Mouse (Mus musculus) spleen, postnatal 4 days (tissue): ENCODE measurements at regions not wholly inside any gene's neighbourhood (a gene's known extent, or its start where the extent isn't known, plus 50 kb on each side); places are given as distances from the start of the nearest gene placed in this dataset.
A peak's percentile ranks its signal among the peaks of the same experiment; 100 is the strongest.

ENCODE experiments used
- DNase-seq, 2 experiments: peaks; one replicate each; pipeline ENCODE4 v3.0.0; 2022; ENCODE audit warnings: low spot score in 2 of 2

DNA sequence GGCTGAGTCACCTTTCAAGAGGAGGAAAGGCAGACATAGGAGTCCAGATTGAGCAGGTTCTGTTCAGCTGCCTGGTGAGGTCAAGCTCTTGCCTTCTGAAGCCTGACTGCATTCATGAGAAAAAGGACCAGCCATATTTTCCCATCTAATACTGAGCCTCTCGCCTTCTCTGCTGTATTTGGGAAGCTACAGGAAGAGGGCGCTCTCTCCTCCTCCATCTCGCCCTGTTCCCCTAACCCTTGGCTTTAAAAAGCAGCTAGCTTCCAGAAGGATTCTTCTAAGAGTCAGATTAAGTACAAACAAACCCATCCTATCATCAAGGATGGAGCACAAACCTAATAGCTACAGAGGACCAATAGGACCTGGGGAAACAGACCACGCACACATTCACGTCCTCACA, 98.3 kb downstream of the Foxb1 start:
- no peak for DNase-seq

GRCm38 (mm10) chr9:69658276-69658675, 102.5 kb downstream of the Foxb1 start:
- no peak for DNase-seq

GRCm38 (mm10) chr9:69656053-69656452, 104.7 kb downstream of the Foxb1 start:
- DNase-seq = no peak

DNA sequence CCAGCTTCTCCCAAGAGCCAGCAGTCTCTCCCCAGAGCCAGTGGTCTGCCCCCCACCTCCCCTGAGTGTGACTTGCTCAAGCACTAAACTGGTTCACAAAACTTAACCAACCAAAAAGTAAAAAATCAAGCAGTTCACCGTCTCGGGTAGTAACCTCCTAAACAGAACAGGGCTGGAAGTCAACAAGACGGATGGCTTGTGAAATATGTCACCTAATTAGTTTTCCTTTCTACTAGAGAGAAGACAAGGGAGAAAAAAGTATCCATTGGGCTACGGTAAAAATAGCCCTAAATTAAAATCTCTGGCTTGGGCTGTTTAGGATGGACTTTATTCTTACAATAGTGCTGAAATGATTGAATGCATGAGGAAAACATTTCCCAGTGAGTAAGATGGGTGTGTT, 108.6 kb downstream of the Foxb1 start:
- no peak for DNase-seq

DNA sequence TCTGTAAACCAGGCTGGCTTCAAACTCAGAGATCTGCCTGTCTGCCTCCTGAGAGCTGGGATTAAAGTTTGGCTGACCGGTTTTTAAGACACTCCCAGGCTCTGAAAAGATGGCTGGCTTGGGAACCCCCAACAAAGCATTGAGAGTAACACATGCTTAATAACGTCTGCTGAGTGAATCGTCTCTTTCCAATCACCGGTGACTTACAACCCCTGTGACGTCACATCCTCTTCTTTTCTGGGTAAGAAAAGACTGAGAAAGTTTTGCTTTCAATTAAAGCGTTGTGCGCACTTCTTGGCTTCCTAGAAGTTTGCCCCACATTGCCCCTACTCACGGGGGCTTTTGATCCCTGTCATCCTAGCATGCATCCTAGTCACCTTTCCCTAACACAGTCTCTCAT, 109.1 kb downstream of the Foxb1 start:
- no peak for DNase-seq

DNA sequence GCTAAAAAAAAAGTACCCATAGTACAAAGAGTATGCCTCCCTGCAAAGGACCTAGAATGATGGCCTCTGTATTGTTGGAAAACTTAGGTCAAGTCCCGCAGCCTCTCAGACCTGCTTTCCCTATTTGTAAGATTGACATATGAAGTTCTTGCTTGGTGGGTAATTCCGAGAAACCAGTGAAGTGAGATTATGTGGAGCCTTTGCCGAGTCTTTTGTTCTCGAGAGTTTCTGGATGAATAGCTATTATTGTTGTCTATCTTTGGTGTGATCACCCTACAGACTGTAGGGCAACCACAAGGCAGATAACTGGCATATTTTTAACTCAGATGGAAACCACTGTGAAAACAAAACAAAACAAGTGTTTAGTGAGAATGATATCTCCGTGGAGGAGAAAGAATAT, 118.1 kb downstream of the Foxb1 start:
- no peak for DNase-seq

GRCm38 (mm10) chr9:69623312-69623711, 137.4 kb downstream of the Foxb1 start:
- peak; percentile 36 to 84 for DNase-seq

GRCm38 (mm10) chr9:69621006-69621405, 139.7 kb downstream of the Foxb1 start:
- peak in 1 of 2 experiments; percentile 52 for DNase-seq

DNA sequence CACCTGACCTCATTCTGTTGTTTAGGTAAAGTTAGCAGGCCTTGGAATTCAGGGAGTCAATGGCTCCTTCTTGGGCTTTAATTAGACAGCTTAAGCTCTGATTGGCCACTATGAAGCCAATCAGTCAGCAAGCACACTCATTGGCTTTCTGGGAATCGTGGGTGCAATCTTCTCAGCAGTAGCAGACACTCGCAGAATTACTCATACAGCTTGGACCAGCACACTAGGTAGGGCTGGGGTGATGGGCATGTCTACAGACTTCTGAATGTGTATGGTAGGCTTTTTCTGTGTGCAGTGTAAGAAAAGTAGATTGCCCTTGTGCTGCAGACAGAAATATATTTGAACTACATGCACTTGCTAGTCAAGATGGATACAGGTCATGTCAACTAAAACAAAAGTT, 143.4 kb downstream of the Foxb1 start:
- peak in 1 of 2 experiments; percentile 19 for DNase-seq

GRCm38 (mm10) chr9:69597472-69597871, 144.1 kb downstream of the Anxa2 start:
- no peak for DNase-seq

DNA sequence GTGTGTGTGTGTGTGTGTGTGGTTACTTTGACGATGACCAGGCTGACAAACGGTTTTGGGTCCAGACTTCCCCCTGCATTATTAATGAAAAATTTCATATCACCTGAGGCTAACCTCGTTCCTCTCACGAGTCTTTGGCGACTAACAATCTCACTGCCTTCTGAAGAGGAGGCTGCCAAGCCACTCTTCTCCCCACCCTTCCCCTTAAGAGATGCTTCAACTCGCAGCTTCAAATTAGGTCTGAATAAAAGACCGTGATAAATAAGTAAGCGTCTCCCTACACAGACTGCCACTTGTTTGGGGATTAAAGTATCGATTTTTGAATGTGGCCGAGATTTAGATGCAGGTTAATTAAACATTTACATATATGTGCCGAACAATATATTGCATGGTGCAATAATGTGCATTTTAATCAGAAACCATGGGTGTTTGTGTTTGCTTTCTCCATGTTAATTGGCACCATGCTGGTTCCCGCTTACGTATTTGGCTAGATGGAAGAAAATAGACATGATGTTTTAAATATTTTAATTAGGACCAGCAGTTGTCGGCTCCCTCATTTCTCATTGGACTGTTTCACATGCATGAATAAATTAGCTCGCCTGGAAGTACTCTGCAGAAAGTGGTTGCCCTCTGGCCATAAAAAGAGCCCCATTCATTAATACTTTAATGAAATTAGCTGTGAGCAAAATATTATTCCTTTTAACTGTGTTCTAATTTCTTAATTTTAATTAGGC, 139.1 kb downstream of the Anxa2 start:
- DNase-seq = no peak

- no peak for DNase-seq
Measured at GRCm38 (mm10) chr9:69588846-69589245, 135.4 kb downstream of the Anxa2 start.

DNA sequence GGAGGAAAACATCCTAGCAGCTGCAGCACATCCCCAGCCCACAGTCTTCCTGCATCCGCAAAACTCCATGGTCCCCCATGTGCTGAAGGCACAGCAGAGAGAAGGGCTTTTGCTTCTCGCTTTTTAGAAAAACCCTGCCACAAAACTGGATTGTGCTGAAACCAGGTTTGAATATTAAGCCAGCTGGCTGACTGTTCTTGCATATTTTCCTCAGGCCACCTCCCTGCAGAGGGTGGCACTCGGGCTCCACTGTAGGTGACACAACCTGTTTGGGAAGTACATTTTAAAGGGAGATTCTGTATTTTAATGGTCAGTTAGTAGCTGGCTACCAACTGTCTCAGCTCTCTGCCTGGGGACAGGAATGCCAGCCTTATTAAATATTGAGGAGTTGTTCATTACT, 133.7 kb downstream of the Anxa2 start:
- DNase-seq = no peak

- DNase-seq = no peak
Measured at GRCm38 (mm10) chr9:69581236-69581635, 127.8 kb downstream of the Anxa2 start.

DNA sequence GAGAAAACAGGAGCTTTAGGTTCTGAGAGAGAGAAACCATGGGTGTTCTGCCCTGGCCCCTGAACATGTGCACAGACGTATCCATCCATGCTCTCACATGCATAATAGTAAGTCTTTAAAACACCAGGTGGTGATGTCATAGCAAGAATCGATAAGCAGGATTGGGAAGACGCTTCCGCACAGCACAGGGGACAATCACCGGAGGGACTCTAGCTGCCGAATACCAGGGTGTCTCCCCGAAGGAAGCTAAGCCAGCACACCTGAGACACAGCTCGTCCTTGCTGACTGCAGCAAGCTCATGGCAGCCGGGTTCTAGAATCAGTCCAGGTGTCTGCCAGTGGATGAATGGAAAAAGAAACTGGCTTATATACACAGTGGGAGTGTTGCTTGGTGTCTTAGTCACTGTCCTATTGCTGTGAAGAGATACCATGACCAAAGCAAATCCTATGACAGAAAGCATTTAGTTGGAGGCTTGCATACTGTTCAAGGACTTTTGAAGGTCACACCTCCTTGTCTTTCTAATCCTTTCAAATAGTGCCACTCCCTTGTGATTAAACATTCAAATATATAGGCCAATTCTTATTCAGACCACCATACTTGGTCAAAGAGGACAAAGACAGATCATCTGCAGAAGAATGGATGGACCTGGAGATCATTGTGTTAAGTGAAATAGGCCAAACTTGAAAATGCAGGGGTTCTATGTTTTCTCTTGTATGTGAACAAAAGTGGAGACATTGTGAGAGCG, 124.4 kb downstream of the Anxa2 start:
- no peak for DNase-seq

DNA sequence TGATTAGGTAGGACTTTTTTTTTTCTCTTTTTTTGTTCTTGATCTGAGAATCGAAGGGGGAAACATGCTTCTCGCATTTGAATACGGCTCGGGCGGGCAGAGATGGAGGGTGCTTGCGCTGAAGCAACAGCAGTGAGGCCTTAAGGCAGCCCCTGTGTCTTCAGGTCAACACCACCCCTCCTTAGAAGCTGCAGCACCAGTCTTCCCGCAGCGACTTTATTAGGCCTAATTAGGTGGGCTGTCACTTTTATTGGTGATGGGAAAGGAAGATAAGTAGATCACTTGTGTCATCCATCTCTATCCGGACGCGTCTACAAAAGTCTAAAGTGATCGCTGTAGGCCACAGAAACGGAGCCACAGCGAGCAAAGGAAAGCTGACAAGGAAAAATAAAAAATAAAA, 122.0 kb downstream of the Anxa2 start:
- no peak for DNase-seq

DNA sequence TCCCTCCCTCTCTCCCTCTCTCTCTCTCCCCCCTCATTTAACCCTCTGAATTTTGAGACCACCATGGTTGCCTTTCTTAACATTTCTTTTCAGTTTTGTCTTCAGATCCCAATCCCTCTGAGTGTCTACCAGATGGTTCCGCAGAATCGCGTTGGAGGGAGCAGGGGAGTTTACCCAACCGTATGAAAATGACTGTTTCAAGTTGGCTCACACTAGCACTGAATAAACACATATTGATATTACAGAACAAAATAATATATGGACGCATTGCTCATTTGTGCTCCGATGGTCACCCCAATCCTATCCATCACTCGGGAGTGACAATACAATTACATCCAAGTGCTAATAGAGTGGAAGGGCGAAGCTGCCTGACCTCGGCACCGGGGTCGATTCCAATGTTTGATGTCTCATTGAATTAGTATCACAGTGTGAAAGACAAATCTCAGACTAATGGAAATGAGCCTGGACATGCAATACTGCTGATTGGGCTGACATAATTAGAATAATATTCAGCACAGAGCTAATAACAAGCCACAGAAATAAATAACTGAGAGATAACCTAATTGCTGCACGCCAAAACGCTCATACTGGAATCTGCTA, 115.3 kb downstream of the Anxa2 start:
- no peak for DNase-seq

GRCm38 (mm10) chr9:69568222-69568621, 114.8 kb downstream of the Anxa2 start:
- DNase-seq = no peak

DNA sequence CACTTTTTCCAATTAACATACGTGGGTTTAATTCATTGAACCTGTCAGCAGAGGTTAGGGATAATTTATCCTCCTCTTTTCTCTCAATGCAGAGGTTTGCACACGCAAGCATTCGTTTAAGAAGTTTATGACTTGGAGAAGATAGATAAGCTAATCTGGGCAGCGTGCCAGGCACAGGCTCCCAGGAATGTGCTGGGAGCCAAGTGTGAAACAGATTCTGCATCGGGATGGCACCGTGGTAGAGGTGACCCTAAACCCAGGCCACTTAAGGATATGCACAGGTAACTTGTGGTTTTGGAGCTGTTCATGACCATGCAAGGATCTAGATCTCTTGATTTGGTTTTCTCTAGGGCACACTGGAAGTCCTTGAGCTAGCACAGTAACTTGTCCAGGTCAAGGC, 113.6 kb downstream of the Anxa2 start:
- DNase-seq = no peak

DNA sequence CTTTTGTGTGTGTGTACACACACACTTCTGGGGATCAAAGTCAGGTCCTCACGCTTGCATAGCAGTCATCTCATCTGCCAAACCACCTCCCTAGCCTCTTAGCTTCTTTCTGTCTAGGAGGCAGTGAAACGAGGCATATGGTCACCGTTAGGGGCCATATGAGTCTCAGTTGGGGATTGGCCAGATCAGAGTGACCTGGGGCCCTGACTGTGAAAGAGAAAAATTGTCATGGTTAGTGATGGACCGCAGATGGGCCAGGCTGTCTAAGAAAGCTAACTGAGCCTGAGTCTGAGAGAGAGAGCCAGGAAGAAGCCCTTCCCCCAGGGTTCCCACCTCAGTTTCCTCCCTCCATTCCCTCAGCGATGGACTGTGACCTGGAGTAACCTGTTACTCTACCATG, 89.8 kb downstream of the Anxa2 start:
- DNase-seq = no peak
